Mouse (Mus musculus) heart, embryonic 12.5 days (tissue): ENCODE measurements around the gene Ankrd49. TPM values are rescaled to one million over a fixed set of nuclear protein-coding genes. Genes with fewer than 3 reads are reported as not detected.

Source experiments
- ATAC-seq: fragments of 200-750 bp; cut with Nextera tagmentation; 2 replicates; pipeline ENCODE4 v1.8.0; 2017; ENCODE audit warnings: moderate TSS enrichment, moderate library complexity; ENCODE audit not compliant: insufficient number of reproducible peaks, low FRiP score
- H3K27ac ChIP-seq: fragments of 300-500 bp; sonication (generic); 2 replicates; pipeline ENCODE4 v1.5.1; 2016; ENCODE audit warnings: mild to moderate bottlenecking, moderate library complexity; ENCODE audit not compliant: poor library complexity, severe bottlenecking
- H3K27me3 ChIP-seq: fragments of 300-500 bp; sonication (generic); replicated peaks from 2 replicates; pipeline ENCODE4 v1.6.1; 2016; ENCODE audit warnings: mild to moderate bottlenecking, moderate library complexity
- H3K36me3 ChIP-seq: fragments of 300-500 bp; sonication (generic); 2 replicates; pipeline ENCODE4 v1.6.1; 2016; ENCODE audit warnings: mild to moderate bottlenecking, moderate library complexity
- H3K4me1 ChIP-seq: fragments of 300-500 bp; sonication (generic); replicated peaks from 2 replicates; pipeline ENCODE4 v1.6.1; 2016; ENCODE audit warnings: mild to moderate bottlenecking
- H3K4me2 ChIP-seq: fragments of 300-500 bp; sonication (generic); 2 replicates; pipeline ENCODE4 v1.6.1; 2016; ENCODE audit warnings: mild to moderate bottlenecking, moderate library complexity
- H3K4me3 ChIP-seq: fragments of 300-500 bp; sonication (generic); 2 replicates; pipeline ENCODE4 v1.5.1; 2016; ENCODE audit warnings: mild to moderate bottlenecking
- H3K9ac ChIP-seq: fragments of 300-500 bp; sonication (generic); 2 replicates; pipeline ENCODE4 v1.6.1; 2016; ENCODE audit warnings: mild to moderate bottlenecking, moderate library complexity
- H3K9me3 ChIP-seq: fragments of 300-500 bp; sonication (generic); replicated peaks from 2 replicates; pipeline ENCODE4 v1.6.1; 2016; ENCODE audit warnings: mild to moderate bottlenecking, moderate library complexity
- WGBS: fragments of 180-500 bp; shearing (Covaris S2); methylation state at CpG from one replicate; pipeline ENCODE4 v1.1.7; 2016; 5-methylcytosine and 5-hydroxymethylcytosine counted together
- polyA plus RNA-seq: library from polyadenylated mRNA; unstranded; fragments of >200 nt; fragmentation: Nextera tagmentation; extraction: Ambion mirVana; gene quantifications from 2 replicates; pipeline ENCODE4 v1.2.1, GENCODE M21; 2016

Gene Ankrd49
- 26.0 and 27.5 TPM in 2 replicates for polyA plus RNA-seq

DNA sequence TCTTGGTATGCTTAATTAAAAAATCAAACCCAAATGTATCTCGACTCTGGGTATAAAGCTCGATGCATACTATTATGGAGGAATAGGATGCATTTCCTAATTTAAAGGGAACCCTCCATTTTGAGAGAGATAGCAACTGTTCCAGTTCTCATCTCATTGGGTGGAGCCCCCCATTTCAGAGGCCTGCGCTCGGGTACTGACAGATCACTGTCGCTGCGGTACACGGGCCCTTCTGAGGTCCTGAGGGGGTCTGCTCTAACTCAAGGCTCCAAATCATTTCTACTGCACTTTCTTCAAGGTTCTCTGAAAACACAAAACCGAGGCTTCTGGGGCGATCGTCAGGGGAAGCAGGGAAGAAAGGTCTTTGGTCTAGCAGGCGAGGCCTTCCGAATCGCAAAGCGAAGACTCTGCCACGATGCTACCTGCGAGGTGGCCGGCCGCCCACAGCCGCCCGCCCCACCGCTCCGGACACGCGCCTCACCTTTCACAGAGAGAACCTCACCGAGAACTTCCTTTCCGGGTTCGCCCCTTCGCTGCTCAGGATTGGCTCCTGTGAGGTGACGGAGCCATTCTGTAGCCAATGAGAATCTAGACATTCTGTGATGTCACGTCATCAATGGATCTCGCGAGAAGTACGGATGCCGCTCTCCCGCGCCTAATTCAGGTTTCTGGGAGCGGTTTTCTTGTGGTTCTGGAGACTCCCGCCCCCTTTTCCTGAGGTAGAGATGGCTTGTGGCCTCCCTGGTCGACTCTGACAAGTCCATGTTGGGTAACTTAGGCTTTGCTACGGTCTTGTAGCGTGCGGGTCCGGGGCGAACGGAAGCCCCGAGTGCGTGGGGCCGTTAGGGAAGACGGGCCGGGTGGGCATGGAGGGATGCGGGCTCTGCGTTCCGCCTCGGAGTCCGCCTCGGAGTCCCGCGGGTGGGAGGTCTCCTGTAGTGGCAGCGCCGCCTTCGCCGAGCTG is at the start of gene Ankrd49, which contains the start of gene Mre11a:
Gene Ankrd49 (minus strand): TSS at position 818 of the 964 bp plus-strand sequence.
Gene Mre11a (plus strand): TSS at position 616 of the 964 bp plus-strand sequence.
- Histone ChIP-seq H3K36me3 (peaks cover 37% of the 10 kb centered on the region), H3K27ac (peak within 1 kb of the TSS; percentile 92), H3K4me1 (no peaks in the 10 kb centered on the region), H3K4me2 (peak within 1 kb of the TSS; percentile 95), H3K27me3 (no peaks in the 10 kb centered on the region), H3K9me3 (no peaks in the 10 kb centered on the region), H3K4me3 (peak within 1 kb of the TSS; percentile 89), H3K9ac (peak within 1 kb of the TSS; percentile 91)
- peak; percentile 99 for ATAC-seq
- under 1% methylated on average over 62 of the region's 62 CpGs for WGBS

DNA sequence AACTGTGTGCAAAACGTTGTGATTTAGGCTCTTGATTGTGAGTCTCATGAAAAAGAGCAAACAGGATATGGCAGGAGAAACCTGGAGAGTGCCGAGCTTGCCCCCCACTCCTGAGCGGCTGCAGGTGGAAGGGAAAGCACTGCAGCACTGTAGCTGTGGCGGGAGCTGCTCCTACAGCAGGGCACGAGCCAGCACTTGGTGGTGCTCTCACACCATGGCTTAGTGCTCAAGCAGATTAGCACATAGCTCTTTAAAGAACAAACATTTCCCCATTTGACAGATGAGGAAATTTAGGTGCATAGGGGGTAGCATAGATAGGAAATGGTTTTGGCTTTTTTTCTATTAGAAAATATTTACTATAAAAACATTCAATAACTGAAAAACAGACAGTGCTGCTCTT is 47.4 kb upstream of the Ankrd49 start:
- Histone ChIP-seq H3K27ac (no peak overlapping the region), H3K9ac (no peak overlapping the region), H3K9me3 (no peaks in the 10 kb centered on the region), H3K4me2 (no peak overlapping the region), H3K36me3 (peaks cover 65% of the 10 kb centered on the region), H3K27me3 (no peaks in the 10 kb centered on the region), H3K4me1 (no peaks in the 10 kb centered on the region), H3K4me3 (no peak overlapping the region)
- WGBS: 81% methylated on average over 5 of the region's 5 CpGs
- no peak for ATAC-seq

DNA sequence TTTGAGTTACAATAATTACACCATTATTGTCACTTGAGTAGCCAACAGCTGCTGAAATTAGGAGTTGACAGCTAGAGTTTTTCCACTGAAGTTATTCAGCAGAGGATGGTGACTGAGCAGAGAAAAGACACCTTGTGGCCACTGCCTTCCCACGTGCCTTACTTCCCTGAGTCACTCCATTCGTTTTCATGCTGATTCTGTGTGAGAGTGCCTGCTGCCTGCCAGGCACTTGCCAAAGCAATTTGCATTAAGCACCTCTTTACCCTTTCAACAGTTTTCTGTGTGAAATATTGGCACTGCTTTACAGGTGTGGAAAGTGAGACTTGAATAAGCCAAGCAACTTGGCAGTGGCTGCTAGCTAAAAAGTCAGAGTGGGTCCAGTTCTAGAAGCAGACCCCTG is 43.2 kb upstream of the Ankrd49 start:
- H3K9me3 ChIP-seq: no peaks in the 10 kb centered on the region
- 55% methylated on average over 2 of the region's 2 CpGs for WGBS
- no peak for ATAC-seq

DNA sequence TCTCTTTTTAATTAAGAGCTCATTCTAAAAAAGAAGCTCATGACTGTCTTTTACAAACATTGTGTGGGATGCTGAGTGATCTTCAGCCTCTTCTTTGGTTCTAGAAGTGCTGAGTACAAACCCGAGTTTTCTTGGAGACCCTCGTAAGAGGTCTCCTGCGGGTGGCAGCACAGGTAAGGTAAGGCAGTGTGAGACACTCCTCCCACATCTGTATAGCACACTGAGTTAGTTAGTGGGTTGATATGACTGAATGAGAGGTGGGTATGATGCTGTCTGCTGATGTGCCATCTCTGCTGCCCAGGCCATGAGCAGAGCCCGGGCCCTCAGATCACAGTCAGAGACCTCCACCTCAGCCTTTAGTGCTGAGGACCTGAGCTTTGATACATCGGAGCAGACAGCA is 40.2 kb upstream of the Ankrd49 start:
- whole genome bisulfite sequencing: 86% methylated on average over 5 of the region's 5 CpGs
- H3K36me3 ChIP-seq: peaks cover 57% of the 10 kb centered on the region
- no peak for ATAC-seq
- H3K4me1 ChIP-seq: no peaks in the 10 kb centered on the region
- H3K27ac ChIP-seq: no peak overlapping the region
- H3K9me3 ChIP-seq: no peaks in the 10 kb centered on the region
- no peak overlapping the region for H3K4me2 ChIP-seq
- H3K27me3 ChIP-seq: no peaks in the 10 kb centered on the region
- no peak overlapping the region for H3K4me3 ChIP-seq
- H3K9ac ChIP-seq: no peak overlapping the region

More for the DNA sequence above, 43.2 kb upstream of the Ankrd49 start:
- no peaks in the 10 kb centered on the region for H3K4me1 ChIP-seq
- no peak overlapping the region for H3K4me3 ChIP-seq
- no peak overlapping the region for H3K9ac ChIP-seq
- H3K36me3 ChIP-seq: peaks cover 57% of the 10 kb centered on the region
- no peak overlapping the region for H3K27ac ChIP-seq
- H3K4me2 ChIP-seq: no peak overlapping the region
- no peaks in the 10 kb centered on the region for H3K27me3 ChIP-seq

DNA sequence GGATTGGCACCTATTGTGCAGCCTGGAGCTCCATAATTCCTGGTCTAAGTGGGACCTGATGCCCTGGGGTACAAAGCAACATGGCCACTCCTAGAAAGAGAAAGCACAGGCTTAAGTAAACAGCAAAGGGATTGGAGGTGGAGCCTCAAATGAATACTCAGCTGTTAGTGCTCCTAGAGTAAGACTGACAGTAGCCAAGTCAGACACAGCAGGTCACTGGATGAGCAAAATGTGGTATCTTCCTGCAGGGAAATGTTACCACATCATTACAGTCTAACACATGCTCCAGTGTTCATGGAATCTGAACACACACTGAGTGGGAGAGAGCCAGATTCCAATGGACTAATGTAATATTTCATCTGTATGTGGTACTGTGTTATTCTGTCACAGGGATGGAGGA is 36.7 kb upstream of the Ankrd49 start:
- H3K4me1 ChIP-seq: no peaks in the 10 kb centered on the region
- ATAC-seq: no peak
- H3K9ac ChIP-seq: no peak overlapping the region
- H3K4me3 ChIP-seq: no peak overlapping the region
- H3K9me3 ChIP-seq: no peaks in the 10 kb centered on the region
- H3K27ac ChIP-seq: no peak overlapping the region
- no peaks in the 10 kb centered on the region for H3K27me3 ChIP-seq
- no peak overlapping the region for H3K4me2 ChIP-seq
- peaks cover 70% of the 10 kb centered on the region for H3K36me3 ChIP-seq

DNA sequence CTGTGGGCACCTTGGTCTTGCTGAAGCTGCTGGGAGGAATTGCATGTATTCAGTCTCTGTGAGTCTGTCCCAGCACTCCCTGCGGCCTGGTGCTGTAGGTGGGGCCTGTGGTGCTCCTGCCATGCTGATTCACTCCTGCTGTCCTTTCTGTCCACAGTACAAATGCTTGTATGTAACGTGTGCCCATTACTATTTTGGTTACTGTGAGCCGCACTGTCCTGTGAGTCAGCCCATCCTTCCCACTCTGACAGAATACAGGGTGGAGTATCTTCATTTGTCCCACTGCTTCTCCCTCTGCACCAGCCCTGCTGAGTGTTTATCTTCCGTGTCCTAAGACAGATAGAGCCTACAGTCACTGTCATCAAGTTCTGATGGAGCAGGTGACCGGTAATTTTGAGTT is 25.5 kb upstream of the Ankrd49 start:
- no peak overlapping the region for H3K4me2 ChIP-seq
- no peaks in the 10 kb centered on the region for H3K9me3 ChIP-seq
- 82% methylated on average over 5 of the region's 5 CpGs for WGBS
- H3K36me3 ChIP-seq: peaks cover 72% of the 10 kb centered on the region
- no peak overlapping the region for H3K4me3 ChIP-seq
- no peak overlapping the region for H3K27ac ChIP-seq
- no peak overlapping the region for H3K9ac ChIP-seq
- no peaks in the 10 kb centered on the region for H3K4me1 ChIP-seq
- H3K27me3 ChIP-seq: no peaks in the 10 kb centered on the region
- no peak for ATAC-seq

DNA sequence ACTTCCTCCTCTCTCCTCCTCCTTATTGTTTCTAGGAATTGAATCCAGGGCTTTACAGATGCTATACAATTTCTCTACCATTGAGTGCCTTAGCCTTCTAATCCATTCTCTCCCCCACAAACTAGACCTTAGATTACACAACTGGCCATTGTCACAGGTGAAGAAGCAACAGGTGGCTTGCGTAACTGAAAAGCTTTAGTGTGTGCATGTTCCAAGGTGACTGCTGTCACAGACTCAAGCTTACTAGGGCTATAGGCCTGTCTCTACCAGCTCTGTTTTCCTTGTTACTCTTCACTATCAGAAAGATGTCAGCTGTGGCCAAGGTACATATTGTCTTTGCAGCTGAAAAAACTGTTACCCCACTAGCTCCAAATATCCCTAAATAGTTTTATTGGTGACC is 22.1 kb upstream of the Ankrd49 start:
- 95% methylated on average over 1 of the region's 1 CpGs for WGBS
- peaks cover 71% of the 10 kb centered on the region for H3K36me3 ChIP-seq

DNA sequence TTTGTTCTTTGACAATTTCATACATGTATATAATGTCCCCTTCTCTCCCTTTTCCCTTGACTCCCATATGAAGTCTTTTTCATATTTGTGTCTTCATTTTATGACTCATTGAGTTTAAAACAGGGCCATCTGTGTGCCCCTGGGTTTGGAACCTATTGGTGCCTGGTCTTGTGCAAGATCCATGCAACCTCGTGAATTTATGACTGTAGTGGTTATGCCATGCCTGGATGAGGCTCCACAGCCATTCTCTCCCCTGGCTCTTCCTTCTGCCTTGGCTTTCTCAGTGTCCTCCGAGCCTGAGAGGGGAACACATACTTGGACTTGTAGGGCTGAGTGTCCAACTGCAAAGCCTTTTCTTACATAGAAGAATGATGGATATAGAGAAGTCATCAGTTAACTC is 21.1 kb upstream of the Ankrd49 start:
- Histone ChIP-seq H3K4me2 (no peak overlapping the region), H3K36me3 (peaks cover 72% of the 10 kb centered on the region), H3K4me1 (no peaks in the 10 kb centered on the region), H3K27me3 (no peaks in the 10 kb centered on the region), H3K27ac (no peak overlapping the region), H3K9ac (no peak overlapping the region), H3K9me3 (no peaks in the 10 kb centered on the region), H3K4me3 (no peak overlapping the region)
- ATAC-seq: no peak
- WGBS: 95% methylated on average over 2 of the region's 2 CpGs

More for the DNA sequence above, 22.1 kb upstream of the Ankrd49 start:
- H3K4me2 ChIP-seq: no peak overlapping the region
- no peaks in the 10 kb centered on the region for H3K27me3 ChIP-seq
- H3K9me3 ChIP-seq: no peaks in the 10 kb centered on the region
- no peak overlapping the region for H3K27ac ChIP-seq
- H3K4me1 ChIP-seq: no peaks in the 10 kb centered on the region
- no peak overlapping the region for H3K4me3 ChIP-seq
- no peak for ATAC-seq
- no peak overlapping the region for H3K9ac ChIP-seq

DNA sequence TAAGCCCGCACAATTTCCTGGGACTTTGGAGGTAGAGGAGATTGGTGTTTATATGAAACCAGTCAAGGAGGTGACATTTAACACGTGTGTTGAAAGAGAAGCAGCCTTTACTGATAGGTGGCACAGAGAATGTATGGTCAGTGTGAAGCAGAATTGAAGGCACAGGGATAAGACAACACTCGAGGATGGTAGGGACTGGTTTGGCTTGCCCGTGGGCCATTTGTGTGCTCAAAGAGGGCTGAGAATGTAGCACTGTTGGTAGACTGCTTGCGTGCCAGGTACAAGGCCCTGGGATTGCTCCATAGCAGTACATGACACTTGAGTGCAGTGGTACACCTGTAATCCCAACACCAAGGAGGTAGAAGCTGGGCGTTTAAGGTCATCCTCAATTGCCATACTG is 2.7 kb upstream of the Ankrd49 start:
- no peaks in the 10 kb centered on the region for H3K4me1 ChIP-seq
- H3K4me3 ChIP-seq: no peak overlapping the region
- 85% methylated on average over 6 of the region's 6 CpGs for WGBS
- H3K9me3 ChIP-seq: no peaks in the 10 kb centered on the region
- peaks cover 32% of the 10 kb centered on the region for H3K36me3 ChIP-seq
- H3K27me3 ChIP-seq: no peaks in the 10 kb centered on the region
- ATAC-seq: no peak
- H3K4me2 ChIP-seq: no peak overlapping the region
- no peak overlapping the region for H3K9ac ChIP-seq
- H3K27ac ChIP-seq: no peak overlapping the region

DNA sequence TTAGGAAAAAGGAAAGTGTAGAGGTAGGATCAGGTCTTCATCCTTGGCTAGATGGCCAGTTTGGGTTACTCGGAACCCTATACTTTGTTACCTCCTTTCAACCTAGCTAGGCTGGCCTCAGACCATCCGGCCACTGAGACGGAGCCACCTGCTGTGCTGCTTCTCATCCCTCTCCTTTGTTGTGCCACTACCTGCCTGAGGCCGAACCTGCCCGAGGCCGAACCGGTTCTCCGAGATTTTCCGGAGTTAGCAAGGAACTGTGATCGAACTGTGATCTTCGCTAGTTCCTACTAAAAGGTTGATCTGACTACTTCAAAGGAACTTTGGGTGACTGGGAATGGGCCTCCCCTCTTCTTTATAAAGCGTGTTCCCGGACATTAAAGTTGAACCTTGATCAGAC is 6.3 kb downstream of the Ankrd49 start:
- Histone ChIP-seq H3K9me3 (no peaks in the 10 kb centered on the region), H3K27me3 (no peaks in the 10 kb centered on the region), H3K9ac (no peak overlapping the region), H3K4me1 (no peaks in the 10 kb centered on the region), H3K4me2 (no peak overlapping the region), H3K36me3 (peaks cover 22% of the 10 kb centered on the region), H3K27ac (no peak overlapping the region), H3K4me3 (no peak overlapping the region)
- no peak for ATAC-seq
- WGBS: 44% methylated on average over 13 of the region's 13 CpGs

DNA sequence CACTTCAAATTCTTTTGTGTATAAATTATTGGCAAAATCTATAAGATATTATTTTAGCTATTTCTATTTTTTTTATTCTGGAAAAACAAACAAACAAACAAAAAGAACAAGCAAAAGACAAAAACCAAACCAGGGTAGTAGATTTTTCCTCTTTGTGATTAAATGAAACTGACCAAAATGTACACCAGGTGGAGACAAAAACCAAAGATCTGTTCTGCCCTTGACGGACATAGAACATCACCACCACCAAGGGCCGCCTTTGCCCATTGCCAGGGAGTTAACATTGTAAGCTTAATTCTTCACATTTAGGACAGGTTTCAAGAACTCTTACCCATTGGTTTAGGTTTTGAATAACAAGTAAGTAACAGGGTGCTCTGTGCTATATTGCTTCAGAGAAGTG is 10.8 kb downstream of the Ankrd49 start:
- WGBS: 41% methylated on average over 2 of the region's 2 CpGs
- H3K27me3 ChIP-seq: peaks cover 32% of the 10 kb centered on the region
- no peak overlapping the region for H3K27ac ChIP-seq
- H3K4me2 ChIP-seq: no peak overlapping the region
- no peaks in the 10 kb centered on the region for H3K9me3 ChIP-seq
- H3K9ac ChIP-seq: no peak overlapping the region
- H3K4me1 ChIP-seq: peaks cover 6% of the 10 kb centered on the region
- H3K36me3 ChIP-seq: no peaks in the 10 kb centered on the region
- H3K4me3 ChIP-seq: no peak overlapping the region
- no peak for ATAC-seq
